Mouse (Mus musculus): Measurements from ENCODE around the gene Blcap.

GRCm38 (mm10) chr2:157568881-157569280, 2.2 kb downstream of the Blcap start:
- TF ChIP-seq POLR2A (IDR thresholded peaks at IDR 0.05; ENCODE audit: extremely low read depth, insufficient read depth, low read length) (no peak), CTCF (IDR thresholded peaks at IDR 0.05; ENCODE audit: extremely low read depth, insufficient read depth, low read length) (no peak)
